Mouse (Mus musculus) cerebellum, adult 11 months (tissue): ENCODE measurements around the gene Gtpbp3.

Experiments used
- DNase-seq: peaks from one replicate; pipeline ENCODE4 v3.0.0; 2022

Gtpbp3 gene

DNA sequence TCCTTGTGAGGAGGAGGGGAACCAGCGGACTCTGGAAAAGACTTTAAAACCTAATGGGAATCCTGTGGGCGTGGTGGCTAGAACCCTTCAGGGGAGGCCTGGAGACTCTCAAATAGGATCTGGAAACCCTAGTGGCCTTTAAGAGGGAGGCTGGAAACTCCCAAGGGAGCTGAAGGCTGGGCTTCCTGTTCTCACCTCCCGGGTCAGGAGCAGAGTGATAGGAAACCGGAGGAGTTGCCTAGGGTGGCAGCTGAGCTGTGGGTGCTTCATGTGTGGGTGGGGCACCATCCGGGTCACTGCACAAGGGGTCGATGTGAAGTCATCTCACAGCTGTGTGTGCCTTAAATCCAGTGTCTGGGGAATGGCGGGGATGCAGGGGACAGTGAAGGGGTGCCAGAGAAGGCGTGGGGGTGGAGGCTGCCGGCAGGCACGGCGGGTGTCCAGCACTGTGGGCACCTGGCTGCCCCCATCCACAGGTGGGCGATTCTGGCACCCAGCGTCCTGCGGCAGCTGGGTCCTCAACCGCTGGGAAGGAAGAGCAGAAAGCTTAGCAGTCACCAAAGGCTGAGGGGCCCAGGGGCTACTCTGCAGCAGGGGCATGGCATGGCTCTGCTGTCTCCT is 10.1 kb downstream of the Gtpbp3 start:
- peak; percentile 24 for DNase-seq

DNA sequence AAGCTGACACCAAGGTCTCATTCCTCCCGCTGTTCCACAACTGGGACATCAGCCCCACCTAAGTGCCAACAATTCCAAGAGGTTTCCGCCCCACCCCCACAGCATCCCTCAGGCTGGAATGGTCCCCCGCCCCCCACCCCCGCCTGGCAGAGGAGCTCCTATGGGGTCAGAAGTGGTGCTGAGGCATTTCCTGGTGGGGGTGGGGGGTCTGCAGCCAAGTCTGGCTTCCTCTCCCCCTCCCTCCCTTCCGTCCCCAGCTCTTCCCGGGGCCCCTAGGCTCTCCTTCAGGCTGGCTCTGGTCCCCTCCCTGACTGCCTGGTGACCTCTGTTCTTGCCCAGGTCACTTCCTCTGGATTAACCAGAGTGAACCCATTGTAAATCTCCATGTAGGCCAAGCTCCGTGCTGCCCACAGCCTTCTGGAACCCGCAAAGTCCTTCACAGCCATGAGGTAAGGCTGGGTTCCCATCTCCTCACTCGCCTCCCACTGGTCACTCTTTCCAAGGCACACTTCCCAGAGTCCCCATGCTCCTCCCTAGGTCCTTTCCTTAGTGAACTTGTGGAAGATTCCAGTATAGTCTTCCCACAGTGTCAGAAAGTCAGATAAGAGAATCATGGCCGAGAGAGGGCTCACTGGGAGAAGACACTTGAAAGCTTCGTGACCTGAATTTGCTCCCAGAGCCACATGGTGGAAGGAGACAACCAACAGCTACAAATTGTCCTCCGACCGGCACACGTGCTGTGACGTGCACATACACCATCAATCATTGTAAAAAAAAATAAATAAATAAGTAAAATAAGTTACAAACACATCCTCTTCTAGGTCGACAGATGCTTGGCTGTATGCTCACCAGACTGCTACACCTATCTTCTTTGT is 11.2 kb downstream of the Gtpbp3 start:
- no peak for DNase-seq

DNA sequence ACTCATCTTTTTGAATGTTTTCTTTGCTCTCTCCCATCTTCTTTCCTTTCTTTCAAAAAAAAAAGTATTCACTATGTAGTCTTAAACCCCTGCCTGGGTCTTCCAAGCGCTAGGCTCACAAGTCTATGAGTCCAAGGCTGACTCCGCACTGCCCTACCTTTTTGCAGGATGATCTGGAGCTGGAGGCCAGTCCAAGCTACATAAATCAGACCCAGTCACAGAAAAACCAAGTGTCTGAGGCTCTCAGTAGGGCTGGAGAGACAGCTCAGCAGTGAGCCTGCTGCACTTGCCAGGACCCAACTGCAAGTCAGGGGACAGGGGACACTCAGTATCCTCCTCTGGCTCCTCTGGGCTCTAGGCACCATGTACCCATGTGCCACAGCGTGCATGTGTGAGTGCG is 16.4 kb downstream of the Gtpbp3 start:
- no peak for DNase-seq

DNA sequence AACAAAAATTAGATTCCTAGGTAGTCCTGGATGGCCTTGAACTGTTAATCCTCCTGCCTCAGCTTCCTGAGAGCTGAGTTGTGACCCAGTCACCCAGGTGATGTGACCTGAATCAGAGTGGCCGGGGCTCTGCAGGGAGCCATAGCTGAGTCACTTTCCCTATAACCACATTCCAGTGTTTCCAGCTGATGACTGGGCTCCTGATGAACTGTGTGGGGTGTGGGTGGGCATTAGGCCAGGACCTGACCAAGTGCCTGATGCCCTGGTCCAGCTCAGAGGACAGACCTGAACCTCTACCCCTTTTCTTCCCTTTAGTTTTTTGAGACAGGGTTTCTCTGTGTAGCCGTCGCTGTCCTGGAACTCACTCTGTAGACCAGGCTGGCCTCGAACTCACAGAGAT is 17.4 kb downstream of the Gtpbp3 start:
- DNase-seq: no peak

DNA sequence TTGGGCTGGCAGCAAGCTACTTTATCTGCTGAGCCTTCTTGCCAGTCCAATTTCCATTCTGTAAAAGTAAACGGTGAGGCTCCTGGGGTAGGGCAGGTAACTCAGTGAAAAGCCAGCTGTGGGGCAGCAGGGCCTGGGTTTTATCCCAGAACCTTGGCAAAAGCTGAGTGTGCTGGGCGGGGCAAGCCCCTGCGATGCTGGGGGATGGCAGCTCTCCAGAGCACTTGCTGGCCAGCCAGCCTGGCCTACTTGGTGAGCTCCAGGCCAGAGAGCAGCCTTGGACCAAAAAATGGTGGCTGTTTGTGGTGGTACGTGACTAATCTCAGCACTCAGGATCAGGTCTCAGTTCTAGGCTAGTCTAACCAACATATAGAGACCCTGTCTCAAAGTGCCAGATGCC is 18.1 kb downstream of the Gtpbp3 start:
- no peak for DNase-seq

DNA sequence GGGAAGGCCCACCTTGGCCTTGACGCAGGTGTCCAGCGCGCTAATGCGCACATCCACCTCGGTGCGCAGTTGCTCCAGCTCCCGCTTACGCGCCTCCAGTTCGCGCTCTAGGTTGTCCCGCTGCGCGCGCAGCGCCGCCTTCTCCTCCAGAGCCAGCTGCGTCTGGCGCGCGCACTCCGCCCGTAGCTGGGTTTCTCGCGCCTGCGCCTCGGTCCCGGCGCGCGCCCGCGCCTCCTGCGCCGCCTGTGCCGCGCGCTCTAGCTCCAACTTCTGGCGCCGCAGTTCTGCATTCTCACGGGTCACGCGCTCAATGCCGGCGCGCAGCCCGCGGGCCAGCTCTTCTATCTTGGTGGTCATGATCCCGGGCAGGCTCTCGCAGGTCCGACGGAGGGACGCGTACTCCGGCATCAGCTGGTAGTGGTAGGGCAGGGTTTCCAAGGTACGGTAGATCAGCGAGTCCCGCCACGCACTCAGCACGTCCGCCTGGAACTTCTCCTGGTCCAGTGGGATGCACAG is 19.7 kb downstream of the Gtpbp3 start:
- peak; percentile 82 for DNase-seq

DNA sequence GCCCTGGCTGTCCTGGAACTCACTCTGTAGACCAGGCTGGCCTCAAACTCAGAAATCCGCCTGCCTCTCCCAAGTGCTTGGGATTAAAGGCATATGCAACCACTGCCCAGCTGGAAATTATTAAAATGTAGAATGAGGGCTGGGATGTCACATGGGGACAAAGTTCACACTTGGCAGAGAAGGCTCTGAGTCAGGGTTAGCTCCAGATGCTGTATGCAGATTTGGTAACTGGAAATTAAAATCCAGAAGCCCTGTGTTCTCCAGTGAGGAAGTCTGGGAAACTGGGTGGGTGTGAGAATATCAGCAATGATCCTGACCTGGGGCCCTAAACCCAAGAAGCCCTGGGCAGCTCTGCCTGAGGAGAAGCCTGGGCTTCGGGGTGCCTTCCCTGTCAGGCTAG is 21.4 kb downstream of the Gtpbp3 start:
- DNase-seq: no peak

DNA sequence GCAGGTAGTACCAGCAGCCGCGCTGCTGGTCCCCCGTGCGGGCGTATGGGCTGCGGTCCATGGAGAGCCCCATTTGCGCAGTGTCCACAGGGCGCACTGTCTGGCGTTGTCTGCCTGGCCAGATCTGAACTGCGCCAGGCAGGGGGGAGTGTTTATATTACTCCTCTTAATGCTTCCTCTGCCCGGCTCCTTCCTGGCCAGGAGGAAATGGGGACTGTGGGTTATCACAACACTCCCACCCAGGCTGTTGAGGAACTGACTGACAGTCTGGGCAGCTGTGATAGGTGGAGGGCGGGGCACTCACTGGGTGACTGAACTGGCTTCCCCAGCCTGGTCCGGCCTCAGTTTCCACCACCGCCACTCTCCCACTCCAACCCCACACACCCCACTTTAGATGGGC is 23.7 kb downstream of the Gtpbp3 start, which contains the start of gene Plvap:
TSS of gene Plvap (minus strand) at position 109 of the 400 bp plus-strand sequence.
- no peak for DNase-seq

DNA sequence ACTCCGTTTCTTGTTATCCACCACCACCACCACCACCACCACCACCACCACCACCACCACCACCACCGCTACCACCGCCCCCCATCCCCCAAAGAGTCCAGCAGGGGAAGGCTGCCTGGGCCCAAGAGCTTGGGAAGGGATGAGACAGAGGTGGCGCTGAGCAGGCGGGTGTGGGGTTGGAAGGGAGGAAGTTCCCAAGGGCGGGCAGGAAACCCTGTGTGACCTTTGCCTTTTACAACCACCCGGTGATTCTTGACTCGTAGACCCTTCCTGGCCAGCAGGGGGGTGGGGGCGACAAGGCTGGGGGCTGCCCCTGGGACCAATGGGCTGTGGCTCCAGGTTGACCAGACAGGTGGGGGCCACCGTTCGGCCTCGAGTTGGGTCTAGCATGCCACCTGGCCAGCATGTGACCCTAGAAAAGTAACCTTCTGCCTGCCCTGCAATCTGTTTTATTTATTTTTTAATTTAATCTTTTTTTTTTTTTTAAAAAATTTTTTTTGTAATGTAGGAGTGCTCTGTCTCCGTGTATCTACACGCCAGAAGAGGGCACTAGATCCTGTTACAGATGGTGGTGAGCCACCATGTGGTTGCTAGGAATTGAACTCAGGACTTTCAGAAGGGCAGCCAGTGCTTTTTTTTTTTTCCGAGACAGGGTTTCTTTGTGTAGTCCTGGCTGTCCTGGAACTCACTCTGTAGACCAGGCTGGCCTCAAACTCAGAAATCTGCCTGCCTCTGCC is 25.3 kb downstream of the Gtpbp3 start:
- DNase-seq: no peak

DNA sequence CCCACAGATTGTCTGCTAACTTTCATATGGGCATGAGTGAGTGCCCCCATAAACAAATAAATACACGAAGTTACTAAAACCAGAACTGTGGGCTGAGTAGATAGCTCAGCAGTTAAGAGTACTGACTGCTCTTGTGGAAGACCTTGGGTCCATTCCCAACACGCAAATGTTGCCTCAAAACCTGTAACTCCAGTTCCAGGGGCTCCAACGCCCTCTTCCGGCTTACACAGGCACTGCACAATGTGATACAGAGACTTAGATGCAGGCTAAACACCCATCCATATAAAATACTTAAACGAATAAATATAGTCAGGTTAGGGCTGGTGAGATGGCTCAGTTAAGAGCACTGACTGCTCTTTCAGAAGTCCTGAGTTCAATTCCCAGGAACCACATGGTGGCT is 27.1 kb downstream of the Gtpbp3 start:
- no peak for DNase-seq

DNA sequence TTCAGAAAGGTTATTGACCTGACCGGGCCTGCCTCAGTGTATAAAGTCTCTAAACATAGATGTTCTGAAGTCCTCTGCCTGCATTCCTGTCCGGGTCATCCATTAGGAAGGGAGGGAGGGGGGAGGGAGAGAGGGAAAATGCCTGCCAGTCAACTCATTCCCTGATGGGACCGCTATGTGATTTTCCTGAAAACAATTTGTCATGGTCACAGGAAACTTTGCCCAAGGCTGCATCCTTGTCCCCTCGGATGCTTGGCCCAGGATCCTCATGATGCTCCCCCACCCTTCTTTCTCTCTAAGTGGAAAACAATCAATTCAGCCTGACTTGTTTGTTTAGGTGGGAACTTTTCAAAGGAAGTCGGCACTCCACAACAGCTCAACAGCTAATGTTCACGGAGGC is 28.9 kb downstream of the Gtpbp3 start:
- DNase-seq: no peak

DNA sequence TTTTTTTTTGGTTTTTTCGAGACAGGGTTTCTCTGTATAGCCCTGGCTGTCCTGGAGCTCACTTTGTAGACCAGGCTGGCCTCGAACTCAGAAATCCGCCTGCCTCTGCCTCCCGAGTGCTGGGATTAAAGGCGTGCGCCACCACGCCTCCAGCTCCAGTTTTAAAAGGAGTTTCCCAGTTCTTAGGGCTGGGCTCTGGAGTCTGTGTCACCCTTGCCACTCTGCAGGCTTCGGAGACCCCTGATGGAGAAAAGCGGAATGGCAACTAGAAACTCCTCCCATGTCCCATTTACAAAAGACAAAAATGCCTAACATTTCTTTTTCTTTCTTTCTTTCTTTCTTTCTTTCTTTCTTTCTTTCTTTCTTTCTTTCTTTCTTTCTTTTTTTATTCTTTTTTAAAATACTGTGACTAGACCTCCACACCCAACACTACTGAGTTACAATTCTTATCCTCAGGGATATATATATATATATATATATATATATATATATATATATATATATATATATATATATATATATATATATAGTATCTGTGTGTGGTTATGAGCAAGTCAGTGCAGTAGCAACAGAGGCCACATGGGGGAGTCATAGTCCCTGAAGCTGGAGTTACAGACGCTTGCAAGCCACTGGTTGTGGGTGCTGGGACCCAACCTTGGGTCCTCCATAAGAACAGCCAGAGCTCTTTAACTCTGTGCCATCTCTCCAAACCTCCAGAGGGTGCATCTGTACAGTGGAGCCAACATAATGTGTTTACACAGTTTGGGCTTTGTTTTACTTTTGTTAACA is 31.3 kb downstream of the Gtpbp3 start:
- DNase-seq: peak; percentile 30

DNA sequence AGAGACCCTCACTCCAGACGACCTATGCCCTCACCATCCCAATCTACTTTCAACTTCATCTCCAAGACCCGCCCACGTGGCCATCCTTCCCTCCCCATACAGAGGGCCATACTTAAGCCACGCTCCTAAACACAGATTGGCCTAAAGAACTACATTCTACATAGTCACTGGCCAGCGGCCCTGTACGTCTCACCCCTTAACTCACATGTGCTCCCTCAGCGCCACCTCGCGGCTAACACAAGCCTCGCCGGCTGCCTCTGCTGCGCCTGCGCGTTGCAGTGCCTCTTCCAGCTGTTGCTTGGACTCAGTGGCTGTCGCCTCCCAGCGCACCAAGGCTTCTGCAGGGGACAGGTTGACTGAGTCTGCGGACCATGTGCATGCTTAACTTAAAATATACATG is 33.7 kb downstream of the Gtpbp3 start:
- DNase-seq: peak; percentile 88

DNA sequence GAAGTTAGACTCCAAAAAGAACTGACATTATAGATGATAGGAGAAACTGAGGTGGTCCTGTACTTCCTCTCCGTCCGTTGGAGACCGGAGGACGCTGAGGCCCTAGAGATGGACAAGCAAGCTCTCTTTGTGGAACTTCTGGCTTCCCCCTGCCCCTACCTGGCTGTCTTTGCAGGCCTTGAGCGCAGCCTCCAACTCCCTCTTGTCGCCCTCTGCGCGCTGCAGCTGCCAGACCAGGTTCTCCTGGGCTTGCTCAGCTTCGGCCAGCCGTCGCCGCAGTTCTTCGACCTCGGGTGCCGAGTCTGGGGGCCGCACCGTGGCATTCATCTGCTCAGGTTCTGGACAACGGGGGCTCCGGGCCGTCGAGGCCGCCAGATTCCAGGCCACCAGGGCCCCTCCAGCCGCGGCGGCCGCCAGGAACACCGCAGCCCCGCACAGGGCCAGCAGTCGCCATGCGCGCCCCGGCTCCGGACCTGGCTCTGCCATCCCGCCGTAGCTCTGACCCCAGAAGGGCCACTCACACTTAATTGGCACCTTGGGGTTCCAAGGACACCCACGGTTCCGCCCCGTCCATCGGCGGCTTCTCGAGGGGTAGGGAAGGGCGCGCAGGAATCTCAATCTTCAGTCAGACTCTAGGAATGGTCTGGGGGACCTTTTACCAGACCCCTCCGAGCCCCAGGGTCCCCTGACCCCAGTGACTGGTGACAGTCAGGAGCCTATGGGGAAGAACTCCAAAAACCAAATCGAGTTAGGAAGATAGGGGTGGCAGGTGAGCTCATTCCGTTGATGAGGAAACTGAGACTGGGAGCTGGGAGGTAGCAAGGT is 37.5 kb downstream of the Gtpbp3 start, which contains the start of gene Ccdc194:
TSS of gene Ccdc194 (minus strand) at position 486 of the 825 bp plus-strand sequence.
- DNase-seq: no peak

DNA sequence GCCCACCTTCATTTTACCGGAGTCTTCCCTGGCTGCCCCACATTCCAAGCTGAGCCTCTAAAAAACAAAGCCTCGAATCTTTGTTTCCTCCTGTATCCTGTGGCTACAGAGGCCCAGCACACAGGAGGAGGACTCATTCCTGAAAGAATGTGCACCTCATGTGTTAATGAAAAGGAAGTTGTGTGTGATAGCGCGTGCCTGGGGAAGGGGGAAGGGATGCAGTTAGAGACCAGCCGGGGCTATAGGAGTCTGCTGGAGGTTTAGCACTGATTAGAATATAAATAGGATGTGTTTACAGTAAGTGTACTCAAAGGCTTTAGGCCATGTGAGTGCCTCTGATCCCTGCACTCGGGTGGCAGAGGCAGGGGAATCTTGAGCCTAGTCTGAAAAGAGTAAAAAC is 38.4 kb downstream of the Gtpbp3 start:
- DNase-seq: no peak

DNA sequence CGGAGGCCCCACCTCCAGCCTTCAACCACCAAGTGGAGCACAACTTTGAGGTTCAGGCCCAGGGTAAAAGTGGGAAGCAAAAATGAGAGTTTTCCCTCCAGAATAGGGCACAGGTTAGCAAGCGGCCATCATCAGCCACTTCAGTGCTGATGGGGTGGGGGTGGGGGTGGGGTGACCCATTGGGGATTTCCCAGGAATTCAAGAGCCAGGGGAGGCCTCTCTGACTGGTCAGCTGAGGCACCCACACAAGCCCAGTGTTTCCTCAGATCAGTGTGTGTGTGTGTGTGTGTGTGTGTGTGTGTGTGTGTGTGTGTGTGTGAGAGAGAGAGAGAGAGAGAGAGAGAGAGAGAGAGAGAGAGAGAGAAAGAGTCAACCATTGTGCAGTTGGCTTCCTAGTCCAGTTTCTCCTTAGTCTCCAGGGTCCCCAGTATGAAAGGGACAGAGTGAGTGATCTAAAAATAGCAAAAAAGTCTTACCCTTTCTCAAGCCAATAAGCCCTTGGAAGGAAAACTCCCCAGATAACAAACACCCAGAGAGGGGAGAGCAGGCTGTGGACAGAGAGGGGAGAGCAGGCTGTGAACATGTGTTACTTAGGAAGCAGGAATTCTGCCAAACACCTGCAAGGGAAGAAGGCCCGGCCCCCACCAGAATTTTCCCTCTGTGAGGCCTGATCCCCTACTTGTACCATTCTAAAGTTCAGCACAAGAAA is 39.4 kb downstream of the Gtpbp3 start:
- no peak for DNase-seq

DNA sequence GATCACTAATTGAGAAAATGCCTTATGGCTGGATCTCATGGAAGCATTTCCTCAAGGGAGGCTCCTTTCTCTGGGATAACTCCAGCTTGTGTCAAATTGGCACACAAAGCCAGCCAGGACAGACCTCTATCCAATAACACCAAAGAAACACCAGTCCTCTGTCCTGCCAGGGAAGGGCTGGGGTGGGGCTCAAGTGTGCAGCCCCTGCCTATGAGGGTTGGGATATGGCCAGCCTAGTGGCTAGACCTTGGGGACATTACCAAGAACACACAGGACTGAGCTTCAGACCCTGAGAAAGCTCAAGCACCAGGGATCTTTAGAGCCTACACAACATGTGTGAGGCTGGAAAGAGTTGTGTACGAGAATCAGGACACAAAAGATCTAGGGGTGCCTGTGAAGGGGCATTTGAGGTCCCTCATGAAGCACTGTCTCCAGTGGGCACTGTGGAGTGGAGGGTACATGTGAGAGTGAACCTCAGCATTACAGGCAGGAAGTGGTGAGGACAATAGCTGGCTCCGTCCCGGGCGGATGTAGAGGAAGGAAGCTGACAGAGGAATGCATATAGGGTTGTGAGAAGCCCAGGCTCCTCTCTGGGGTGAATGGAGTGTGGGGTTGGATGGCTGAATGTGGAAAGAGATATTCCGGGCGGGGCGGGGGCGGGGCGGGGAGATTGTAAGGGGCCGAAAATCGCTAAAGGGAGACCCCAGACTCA is 40.6 kb downstream of the Gtpbp3 start:
- DNase-seq: no peak

DNA sequence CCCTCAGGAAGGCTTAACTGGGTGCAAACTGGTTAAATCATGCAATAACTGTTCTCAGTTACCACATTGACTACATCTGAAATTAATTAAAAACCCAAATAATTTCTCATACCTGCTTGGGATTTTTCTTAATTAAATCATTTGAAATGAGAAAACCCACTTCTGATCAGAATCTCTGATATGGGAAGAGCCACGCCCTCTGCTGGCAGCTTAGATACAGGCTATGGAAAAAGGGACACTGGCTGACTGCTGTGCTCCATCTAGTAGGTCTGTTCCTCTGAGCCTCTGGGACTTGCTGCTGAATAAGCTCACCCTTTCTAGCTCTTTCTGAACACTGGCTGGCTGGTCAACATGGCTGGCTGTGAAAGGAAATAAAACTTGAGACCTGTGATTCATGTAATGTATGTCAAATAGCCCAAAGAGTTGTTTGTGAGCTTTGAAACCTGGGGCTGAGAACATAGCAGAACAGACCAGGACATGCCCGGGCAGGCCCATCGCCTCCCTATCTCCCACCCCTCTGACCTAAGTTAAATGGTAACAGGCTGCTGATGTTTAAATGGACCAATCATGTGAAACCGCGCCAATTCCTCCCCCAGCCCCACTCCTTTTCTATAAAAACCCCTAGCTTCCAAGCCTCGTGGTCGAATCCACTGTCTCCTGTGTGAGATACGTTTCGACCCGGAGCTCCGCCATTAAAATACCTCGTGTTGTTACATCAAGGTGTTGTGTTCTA is 43.0 kb downstream of the Gtpbp3 start:
- peak; percentile 53 for DNase-seq

DNA sequence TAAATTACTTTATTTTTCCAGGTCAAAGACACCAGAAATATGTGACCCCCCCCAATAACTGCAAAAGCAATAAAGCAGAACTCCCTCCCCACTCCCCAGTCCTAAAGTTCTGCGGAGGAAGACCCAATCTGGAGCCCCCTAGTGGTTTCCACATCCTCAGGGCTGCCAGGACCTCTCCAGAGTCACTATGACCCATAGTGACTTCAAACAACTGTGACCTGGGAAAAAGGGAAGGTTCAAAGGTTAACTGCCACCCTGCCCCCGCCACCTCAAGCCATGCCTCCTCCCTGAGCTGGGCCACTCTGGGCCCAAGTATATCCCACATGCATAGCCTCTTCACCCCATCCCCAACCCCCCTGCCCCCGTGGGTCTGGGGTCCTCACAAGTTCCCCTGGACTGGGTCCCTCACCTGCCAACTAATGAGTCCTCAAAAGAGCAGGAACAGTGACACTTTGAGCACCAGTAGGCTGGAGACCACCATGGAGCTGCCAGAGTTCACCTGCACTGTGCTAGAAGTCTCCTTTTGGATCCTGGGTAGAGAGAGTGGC is 46.4 kb downstream of the Gtpbp3 start:
- DNase-seq: no peak
